Mouse (Mus musculus) heart, postnatal 36 days (tissue): ENCODE results near the gene Pld4. TPM values are rescaled to one million over a fixed set of nuclear protein-coding genes. Genes with fewer than 3 reads are reported as not detected.
A peak's percentile ranks its signal among the peaks of the same experiment; 100 is the strongest.

Source experiments
- DNase-seq, 2 experiments: peaks; one replicate each; pipeline ENCODE4 v3.0.0; 2021 to 2022
- intact Hi-C: fragments of 180-260 bp; cut with DNase I; formaldehyde crosslinking; loops from one replicate; pipeline ENCODE4 v1.15.1; 2025
- total RNA-seq, 2 experiments: library from RNA; stranded (reverse); gene quantifications; 2 replicates each; pipeline ENCODE4 v1.2.3; 2021

Pld4 gene
- total RNA-seq, result 1 to 10 TPM; 6.1 to 8.9 TPM

DNA sequence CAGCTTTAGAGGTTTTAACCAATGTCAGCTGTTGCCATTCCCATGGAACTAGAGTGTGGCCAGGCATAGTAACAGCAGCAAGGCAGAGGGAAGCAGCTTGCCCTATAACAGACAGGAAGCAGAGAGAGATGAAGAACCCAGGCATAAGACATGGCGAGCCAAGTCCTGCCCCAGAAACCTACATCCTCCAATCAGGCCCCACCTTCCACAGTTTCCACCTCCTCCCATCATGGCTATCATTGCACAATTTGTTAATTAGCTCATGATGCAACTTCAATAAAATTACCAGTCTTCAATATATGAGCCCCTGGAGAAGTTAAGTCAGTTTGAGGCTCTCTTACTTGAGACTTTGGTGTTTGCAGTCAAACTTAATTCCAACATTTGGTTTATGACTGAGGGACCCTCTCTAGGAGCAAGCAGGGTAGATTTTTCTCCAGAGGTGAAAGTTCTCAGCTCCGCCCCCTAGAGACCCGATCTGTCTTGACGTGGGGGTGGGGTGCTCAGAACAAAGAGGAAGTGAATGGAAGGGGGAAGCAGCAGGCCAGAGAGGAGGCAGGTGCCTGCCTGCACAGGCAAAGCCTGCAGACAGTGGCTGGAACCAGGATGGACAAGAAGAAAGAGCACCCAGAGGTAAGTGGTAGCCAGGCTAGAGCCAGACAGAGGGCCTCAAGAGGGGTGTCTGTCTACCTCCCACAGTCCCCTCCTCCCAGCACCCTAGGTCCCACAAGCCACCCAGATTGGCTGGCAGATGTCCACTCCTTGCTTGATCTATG lies at the start of gene Pld4:
Gene Pld4, plus strand, starts transcription at position 502 of the 773 bp plus-strand sequence.
- intact Hi-C loops, result no loop called here
- DNase-seq, result no peak

DNA sequence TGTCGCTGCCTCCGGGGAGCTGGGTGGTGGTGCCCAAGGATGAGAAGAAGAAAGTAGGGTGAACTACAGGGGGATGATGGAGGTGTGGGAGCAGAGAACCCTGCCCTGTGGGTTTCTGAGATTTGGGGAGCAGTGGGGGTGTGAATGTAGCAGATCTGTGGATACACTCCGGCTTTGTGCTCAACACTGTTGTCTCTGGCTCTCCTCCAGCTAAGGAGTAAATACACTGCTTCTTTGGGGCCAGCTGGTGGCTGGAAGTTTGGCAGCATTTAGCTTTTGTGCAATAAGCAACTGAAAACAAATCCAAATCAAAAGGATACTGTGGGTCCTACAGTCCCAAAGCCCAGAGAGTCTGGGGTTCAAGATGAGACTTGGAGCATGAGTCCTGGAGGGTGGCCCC lies 46.5 kb upstream of the Pld4 start:
- intact Hi-C loops, result no loop called here
- no peak for DNase-seq

- intact Hi-C loops, result no loop called here
- peak; percentile 27 to 51 for DNase-seq
Measured at GRCm38 (mm10) chr12:112717140-112717539, 43.3 kb upstream of the Pld4 start.

GRCm38 (mm10) chr12:112718995-112719394 lies 41.5 kb upstream of the Pld4 start:
- intact Hi-C loops, result no loop called here
- no peak for DNase-seq

DNA sequence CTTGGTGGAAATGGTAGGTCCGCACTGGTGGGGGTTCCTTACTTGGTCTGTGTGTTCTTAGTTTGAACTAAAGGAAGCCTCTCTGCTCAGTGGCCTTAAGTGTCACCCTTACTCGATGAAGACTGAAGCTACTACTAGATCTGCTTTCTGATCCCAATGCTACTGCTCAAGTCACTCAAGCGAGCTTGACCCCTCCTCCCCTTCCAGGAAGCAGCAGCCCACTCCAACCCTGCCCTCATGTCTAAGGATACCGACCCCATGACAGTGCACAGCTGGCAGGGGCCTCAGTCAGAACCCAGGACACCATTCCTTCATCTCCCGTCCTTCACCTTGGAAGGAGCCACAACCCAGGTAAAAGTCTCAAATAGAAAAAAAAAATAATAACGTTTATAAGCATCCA lies 40.2 kb upstream of the Pld4 start, which contains the start of gene Cep170b:
Gene Cep170b, plus strand, starts transcription at position 240 of the 400 bp plus-strand sequence.
- intact Hi-C loops, result no loop called here

DNA sequence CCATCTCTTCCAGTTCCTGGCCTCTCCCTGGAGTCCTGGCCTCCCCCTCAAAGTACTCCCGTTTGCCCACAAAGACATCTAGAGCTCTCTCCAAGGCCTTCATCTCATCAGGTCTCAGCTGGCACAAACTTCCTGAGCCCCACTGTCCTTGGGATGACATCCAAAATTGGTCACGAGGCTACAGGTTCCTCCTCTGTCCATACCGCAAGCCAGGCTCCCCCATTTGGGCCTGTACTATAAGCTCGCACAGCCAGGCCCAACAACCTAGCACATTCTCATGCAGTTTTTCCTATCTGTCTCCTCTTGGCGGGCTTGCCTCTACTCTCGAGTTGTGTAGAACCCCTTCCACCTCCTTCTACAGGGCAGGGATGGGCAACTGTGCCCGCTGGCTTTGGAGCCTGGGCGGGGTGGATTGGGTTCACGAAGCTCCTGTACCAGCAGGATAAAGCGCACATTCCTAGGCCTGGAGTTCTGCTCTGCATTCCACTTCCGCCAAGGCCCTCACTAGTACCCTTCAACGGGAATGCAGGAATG lies 39.5 kb upstream of the Pld4 start:
- intact Hi-C loops, result no loop called here
- no peak for DNase-seq

More for the DNA sequence above, 40.2 kb upstream of the Pld4 start, which contains the start of gene Cep170b:
- no peak for DNase-seq

DNA sequence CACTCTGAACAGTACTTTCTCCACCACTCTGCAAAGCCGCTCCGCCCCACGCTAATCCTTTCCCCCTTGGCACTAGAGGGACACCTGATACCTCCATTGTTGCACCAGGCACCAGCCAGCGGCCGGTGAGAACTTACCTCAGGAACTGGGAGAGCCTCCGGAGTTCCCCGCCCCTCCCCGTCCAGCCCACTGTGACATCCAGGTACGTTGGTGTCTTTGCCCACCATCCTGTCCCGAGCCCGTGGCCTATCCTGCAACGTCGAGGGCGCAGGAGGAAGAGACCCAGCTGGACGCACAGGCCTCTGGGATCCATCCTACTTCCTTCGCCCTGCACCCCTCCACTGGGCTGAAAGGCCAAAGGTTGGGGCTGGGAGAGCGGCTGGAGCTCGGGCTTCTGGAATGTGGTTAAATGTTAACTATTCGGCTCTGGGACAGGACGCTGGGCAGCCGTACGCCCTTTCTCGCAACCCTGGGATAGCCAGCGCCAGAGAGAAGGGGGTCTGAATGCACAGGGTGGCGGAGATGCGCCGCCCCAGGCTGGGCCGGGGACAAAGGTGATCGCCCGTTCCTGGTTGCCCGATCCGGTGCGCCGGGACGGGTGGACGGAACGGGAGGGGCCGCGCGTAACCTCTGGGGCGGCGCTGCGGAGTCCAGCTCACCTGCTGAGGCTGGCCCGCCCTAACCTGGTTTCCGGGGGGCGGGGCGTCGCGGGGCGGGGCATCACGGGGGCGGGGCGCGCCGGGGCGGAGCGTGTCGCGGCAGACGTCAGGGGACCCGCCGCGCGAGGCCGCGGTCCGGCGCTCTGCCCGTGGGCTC lies 38.8 kb upstream of the Pld4 start:
- peak; percentile 34 to 39 for DNase-seq
- intact Hi-C loops, result no loop called here

- DNase-seq, result peak; percentile 47 to 51
Measured at GRCm38 (mm10) chr12:112722240-112723027, 38.0 kb upstream of the Pld4 start.

GRCm38 (mm10) chr12:112723028-112723330 lies 37.5 kb upstream of the Pld4 start:
- DNase-seq, result no peak
- intact Hi-C loops, result no loop called here

More at GRCm38 (mm10) chr12:112722240-112723027, 38.0 kb upstream of the Pld4 start:
- intact Hi-C loops, result no loop called here

GRCm38 (mm10) chr12:112723445-112723844 lies 37.0 kb upstream of the Pld4 start:
- DNase-seq, result no peak
- intact Hi-C loops, result no loop called here

GRCm38 (mm10) chr12:112724077-112724805 lies 36.2 kb upstream of the Pld4 start:
- peak; percentile 57 to 76 for DNase-seq

DNA sequence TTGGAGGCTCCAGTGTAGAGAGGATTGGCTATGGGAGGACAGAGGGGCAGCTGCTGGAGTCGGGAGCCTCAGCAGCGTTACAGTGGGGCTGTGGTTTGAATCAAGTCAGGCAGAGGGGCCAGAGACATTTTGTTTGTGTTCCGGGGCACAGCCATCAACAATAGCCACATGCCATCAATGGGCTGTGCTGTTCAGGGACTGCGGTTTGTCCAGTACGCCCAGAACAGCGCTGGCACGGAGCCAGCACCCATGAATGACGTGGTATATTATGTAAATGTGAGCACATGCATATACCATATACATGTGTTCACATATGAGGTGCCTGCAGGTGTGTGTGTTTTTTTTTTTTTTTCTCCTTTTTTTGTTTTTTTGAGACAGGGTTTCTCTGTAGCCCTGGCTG lies 32.7 kb upstream of the Pld4 start:
- intact Hi-C loops, result no loop called here
- no peak for DNase-seq

More at GRCm38 (mm10) chr12:112724077-112724805, 36.2 kb upstream of the Pld4 start:
- intact Hi-C loops, result no loop called here

- DNase-seq, result no peak
- intact Hi-C loops, result no loop called here
Measured at GRCm38 (mm10) chr12:112730808-112731207, 29.6 kb upstream of the Pld4 start.

- DNase-seq, result no peak
- intact Hi-C loops, result no loop called here
Measured at GRCm38 (mm10) chr12:112732591-112732990, 27.9 kb upstream of the Pld4 start.

DNA sequence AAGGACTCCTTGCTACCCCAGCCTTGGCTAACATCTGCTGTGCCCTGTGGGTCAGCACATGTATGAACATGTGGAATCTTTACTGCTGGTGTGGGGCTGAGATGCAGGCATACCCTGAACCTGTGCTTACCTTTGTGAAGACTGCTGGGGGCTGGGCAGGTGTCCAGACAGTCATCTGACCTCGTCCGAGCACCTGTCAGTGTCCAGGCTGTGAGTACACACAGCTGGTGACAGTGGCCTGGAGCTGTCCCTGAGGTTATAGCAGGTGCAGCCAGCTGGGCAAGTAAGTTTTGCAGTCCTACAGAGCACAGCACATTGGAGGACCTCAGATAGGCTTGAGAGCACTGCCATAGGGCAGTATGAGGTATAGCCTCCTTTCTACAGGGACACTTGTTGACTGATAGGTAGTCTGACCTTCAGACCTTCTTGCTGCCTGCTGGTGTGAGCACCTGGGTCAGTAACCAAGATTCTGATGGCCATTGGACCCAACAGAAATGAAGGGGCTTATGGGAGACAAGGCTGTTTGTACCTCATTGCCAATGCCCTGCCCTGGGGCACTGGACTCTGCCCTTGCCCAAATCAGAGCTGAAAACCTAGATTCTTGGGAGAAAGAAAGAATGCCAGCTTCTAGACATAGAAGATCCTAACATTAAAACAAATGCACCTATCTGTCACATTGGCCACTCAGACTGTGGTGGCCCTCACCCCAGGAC lies 26.2 kb upstream of the Pld4 start:
- no peak for DNase-seq
- intact Hi-C loops, result no loop called here

DNA sequence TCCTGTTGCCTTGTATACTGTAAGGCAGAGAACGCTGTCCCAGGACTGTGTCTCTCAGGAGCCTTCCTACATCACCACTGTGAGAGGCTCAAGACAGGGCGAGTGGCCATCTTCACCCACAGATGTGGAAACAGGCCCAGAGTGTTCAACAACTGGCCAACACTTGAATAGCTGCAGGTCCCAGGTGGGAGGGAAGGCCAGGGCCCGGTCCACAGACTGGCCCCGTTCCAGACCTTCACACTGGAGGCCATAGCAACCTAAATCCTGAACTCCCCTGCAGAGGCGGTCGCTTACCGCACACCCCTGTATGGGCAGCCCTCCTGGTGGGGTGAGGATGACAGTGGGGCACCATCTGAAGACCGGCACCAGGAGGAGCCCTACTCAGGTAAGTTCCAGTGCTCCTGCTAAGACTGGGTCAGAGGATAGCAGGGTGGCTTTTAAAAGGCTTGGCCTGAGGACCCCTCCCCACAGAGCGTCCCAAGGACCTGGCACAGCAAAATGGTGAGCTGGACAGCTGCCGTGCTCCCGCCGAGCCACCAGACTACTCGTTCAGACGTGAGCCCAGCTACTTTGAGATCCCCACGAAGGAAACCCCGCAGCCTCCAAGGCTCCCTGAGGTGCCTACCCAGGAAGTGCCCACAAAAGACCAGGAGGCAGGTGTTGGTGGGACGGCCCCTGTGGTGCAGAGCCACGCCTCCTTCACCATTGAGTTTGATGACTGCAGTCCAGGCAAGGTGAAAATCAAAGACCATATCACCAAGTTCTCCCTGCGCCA lies 25.4 kb upstream of the Pld4 start:
- no peak for DNase-seq
- intact Hi-C loops, result no loop called here

GRCm38 (mm10) chr12:112735896-112736635 lies 24.4 kb upstream of the Pld4 start:
- intact Hi-C loops, result no loop called here
- DNase-seq, result no peak

DNA sequence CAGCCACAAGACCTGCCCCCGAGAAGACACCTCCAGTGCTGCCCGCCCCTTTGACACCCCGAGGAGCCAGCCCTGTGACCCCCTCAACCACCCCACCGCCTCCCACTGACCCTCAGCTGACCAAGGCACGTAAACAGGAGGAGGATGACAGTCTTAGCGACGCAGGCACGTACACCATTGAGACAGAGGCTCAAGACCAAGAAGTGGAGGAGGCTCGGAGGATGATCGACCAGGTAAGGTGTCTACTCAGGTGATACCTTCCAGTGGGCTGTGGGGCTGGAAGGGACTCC lies 23.9 kb upstream of the Pld4 start:
- DNase-seq, result no peak

More for the DNA sequence above, 23.9 kb upstream of the Pld4 start:
- intact Hi-C loops, result no loop called here
